Mouse (Mus musculus) limb, embryonic 14.5 days (tissue): ENCODE results near the gene Pus10. TPM values are rescaled to one million over a fixed set of nuclear protein-coding genes. Genes with fewer than 3 reads are reported as not detected.

Experiments used
- ATAC-seq: fragments of 200-750 bp; cut with Nextera tagmentation; 2 replicates; pipeline ENCODE4 v1.8.0; 2017; ENCODE audit warnings: low read depth, moderate number of reproducible peaks, moderate TSS enrichment; ENCODE audit not compliant: low FRiP score
- DNase-seq: peaks from one replicate; pipeline ENCODE4 v3.0.0-alpha.2; 2015; ENCODE audit warnings: low spot score
- H3K27ac ChIP-seq: fragments of 300-500 bp; sonication (generic); replicated peaks from 2 replicates; pipeline ENCODE4 v1.5.1; 2014; ENCODE audit warnings: low read depth, mild to moderate bottlenecking, low read length, moderate library complexity, mixed read lengths
- H3K27me3 ChIP-seq: fragments of 300-500 bp; sonication (generic); 2 replicates; pipeline ENCODE4 v1.6.1; 2014; ENCODE audit warnings: low read length, mixed read lengths; ENCODE audit not compliant: control insufficient read depth, insufficient read depth
- H3K36me3 ChIP-seq: fragments of 300-500 bp; sonication (generic); 2 replicates; pipeline ENCODE4 v1.6.1; 2014; ENCODE audit warnings: mild to moderate bottlenecking, low read length, moderate library complexity, mixed read lengths; ENCODE audit not compliant: control insufficient read depth, insufficient read depth
- H3K4me1 ChIP-seq: fragments of 300-500 bp; sonication (generic); 2 replicates; pipeline ENCODE4 v1.6.1; 2014; ENCODE audit warnings: antibody characterized with exemption, low read length, mixed read lengths; ENCODE audit not compliant: control insufficient read depth, insufficient read depth
- H3K4me2 ChIP-seq: fragments of 300-500 bp; sonication (generic); replicated peaks from 2 replicates; pipeline ENCODE4 v1.6.1; 2014; ENCODE audit warnings: low read depth, mild to moderate bottlenecking, low read length, moderate library complexity; ENCODE audit not compliant: severe bottlenecking
- H3K4me3 ChIP-seq: fragments of 300-500 bp; sonication (generic); replicated peaks from 2 replicates; pipeline ENCODE4 v1.5.1; 2014; ENCODE audit warnings: low read length
- H3K9ac ChIP-seq: fragments of 300-500 bp; sonication (generic); 2 replicates; pipeline ENCODE4 v1.6.1; 2014; ENCODE audit warnings: mild to moderate bottlenecking, low read depth, low read length, moderate library complexity; ENCODE audit not compliant: severe bottlenecking
- H3K9me3 ChIP-seq: fragments of 300-500 bp; sonication (generic); 2 replicates; pipeline ENCODE4 v1.6.1; 2016; ENCODE audit warnings: low read length; ENCODE audit not compliant: control insufficient read depth
- POLR2A ChIP-seq: fragments of 200-500 bp; IDR thresholded peaks from 2 replicates; pipeline ENCODE4 v1.8.0; 2012; ENCODE audit warnings: inconsistent platforms, mild to moderate bottlenecking, moderate library complexity, borderline replicate concordance; ENCODE audit not compliant: insufficient read depth, insufficient read length; ENCODE audit errors: extremely low read depth
- WGBS: fragments of 180-500 bp; shearing (Covaris S2); extraction: QIAGEN DNeasy Blood & Tissue Kit; methylation state at CpG from one replicate; pipeline ENCODE4 v1.1.7; 2014; 5-methylcytosine and 5-hydroxymethylcytosine counted together
- polyA plus RNA-seq, 2 experiments: library from polyadenylated mRNA; depleted of rRNA in 1 of 2; stranded (reverse) in 1 of 2; unstranded in 1 of 2; fragments of >200 nt; fragmentation: Nextera tagmentation in 1 of 2; extraction: Ambion mirVana in 1 of 2; gene quantifications; 2 replicates each; pipeline versions ENCODE4 v1.2.1 to v1.2.3; 2012 to 2014

Gene Pus10
- polyA plus RNA-seq (2012; rRNA removed) (12.2 and 14.4 TPM in 2 replicates), polyA plus RNA-seq (2014; fragmentation: Nextera tagmentation; extraction: Ambion mirVana) (23.5 and 23.8 TPM in 2 replicates)

- ATAC-seq (peak; percentile 42), DNase-seq (peak; percentile 32)
- peak within 1 kb of the TSS; percentile 58 for H3K4me2 ChIP-seq
- no peaks in the 10 kb centered on the region for H3K27me3 ChIP-seq
- no peak for TF ChIP-seq POLR2A
- peak within 1 kb of the TSS; percentile 91 for H3K4me3 ChIP-seq
- peaks cover 3% of the 10 kb centered on the region; the same call in 1 of the 2 replicates for H3K4me1 ChIP-seq
- H3K36me3 ChIP-seq: 0 out of 2 replicates have a peak, but pooled peaks cover 6% of the 10 kb centered on the region
- no peaks in the 10 kb centered on the region for H3K9me3 ChIP-seq
- under 1% methylated on average over 36 of the region's 40 CpGs for WGBS
- peak within 1 kb of the TSS; percentile 94 for H3K27ac ChIP-seq
- peak within 1 kb of the TSS; percentile 89 for H3K9ac ChIP-seq
Observed at GRCm38 (mm10) chr11:23665311-23665786, at the start of gene Pus10. Gene Pus10 (plus strand): TSS chr11:23665674.

GRCm38 (mm10) chr11:23618995-23619394 is 46.5 kb upstream of the Pus10 start:
- Histone ChIP-seq H3K4me3 (no peak overlapping the region), H3K4me2 (no peak overlapping the region), H3K9ac (no peak overlapping the region), H3K9me3 (no peaks in the 10 kb centered on the region), H3K36me3 (peaks cover 14% of the 10 kb centered on the region), H3K4me1 (no peaks in the 10 kb centered on the region), H3K27me3 (no peaks in the 10 kb centered on the region), H3K27ac (no peak overlapping the region)
- no peak for DNase-seq
- no peak for TF ChIP-seq POLR2A
- 81% methylated on average over 5 of the region's 5 CpGs for WGBS
- no peak for ATAC-seq

DNA sequence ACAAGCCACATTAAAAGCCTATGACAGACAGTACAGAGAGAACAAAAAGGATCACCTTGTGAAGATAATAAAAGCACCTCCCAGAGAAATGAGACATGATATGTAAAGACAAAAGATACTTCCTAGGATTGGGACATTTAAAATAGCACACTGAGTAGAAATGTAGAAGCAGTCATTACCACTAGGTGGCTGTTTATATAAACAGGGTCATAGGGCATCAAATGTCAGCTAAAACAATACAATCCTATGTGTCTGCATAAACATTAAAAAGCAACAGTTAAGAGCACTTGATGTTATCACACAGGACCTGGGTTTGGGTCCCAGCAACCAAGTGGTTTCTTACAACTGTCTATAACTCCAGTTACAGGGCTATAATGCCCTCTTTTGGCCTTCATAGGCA is 34.8 kb upstream of the Pus10 start:
- Histone ChIP-seq H3K27ac (no peak overlapping the region), H3K4me1 (no peaks in the 10 kb centered on the region), H3K9me3 (no peaks in the 10 kb centered on the region), H3K36me3 (peaks cover 8% of the 10 kb centered on the region; the same call in 1 of the 2 replicates), H3K27me3 (no peaks in the 10 kb centered on the region), H3K4me2 (no peak overlapping the region), H3K4me3 (no peak overlapping the region), H3K9ac (no peak overlapping the region)
- DNase-seq: no peak
- TF ChIP-seq POLR2A: no peak
- ATAC-seq: no peak

- no peaks in the 10 kb centered on the region for H3K4me1 ChIP-seq
- TF ChIP-seq POLR2A: peak; percentile 77; the same call in 1 of the 2 replicates
- H3K36me3 ChIP-seq: 0 out of 2 replicates have a peak, but pooled peaks cover 4% of the 10 kb centered on the region
- peak within 1 kb of the TSS; percentile 81 for H3K4me3 ChIP-seq
- H3K27me3 ChIP-seq: no peaks in the 10 kb centered on the region
- DNase-seq (peak; percentile 94), ATAC-seq (peak; percentile 98)
- H3K4me2 ChIP-seq: peak within 1 kb of the TSS; percentile 83
- peak within 1 kb of the TSS; percentile 93 for H3K9ac ChIP-seq
- no peaks in the 10 kb centered on the region for H3K9me3 ChIP-seq
- WGBS: under 1% methylated on average over 46 of the region's 103 CpGs
- H3K27ac ChIP-seq: peak within 1 kb of the TSS; percentile 81
Observed at GRCm38 (mm10) chr11:23632945-23633878, 32.3 kb upstream of the Pus10 start, which contains the start of gene 0610010F05Rik. Gene 0610010F05Rik (minus strand): TSS chr11:23633639.

DNA sequence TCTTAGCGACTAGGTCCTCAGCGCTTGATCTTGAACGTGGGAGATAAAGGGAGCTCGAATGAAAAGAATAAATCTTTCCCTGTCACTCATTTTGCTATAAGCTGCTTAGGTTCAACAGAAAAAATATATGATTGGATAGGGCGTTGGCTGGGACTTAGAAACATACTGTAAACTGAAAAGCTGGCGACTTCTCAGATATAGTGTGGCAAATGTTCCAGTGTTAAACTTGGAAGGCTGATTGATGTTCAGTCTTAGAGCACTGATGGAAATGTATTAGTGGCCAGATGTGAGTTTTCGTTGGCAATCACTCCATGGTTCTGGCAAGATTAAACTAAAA is 31.6 kb upstream of the Pus10 start:
- peak overlapping the region; percentile 83 for H3K4me2 ChIP-seq
- peak overlapping the region; percentile 81 for H3K4me3 ChIP-seq
- no peaks in the 10 kb centered on the region for H3K4me1 ChIP-seq
- ATAC-seq (peak; percentile 20), DNase-seq (peak; percentile 42)
- H3K9me3 ChIP-seq: no peaks in the 10 kb centered on the region
- TF ChIP-seq POLR2A: no peak
- peak overlapping the region; percentile 93; the same call in 1 of the 2 replicates for H3K9ac ChIP-seq
- WGBS: 8% methylated on average over 7 of the region's 7 CpGs
- no peaks in the 10 kb centered on the region for H3K36me3 ChIP-seq
- H3K27ac ChIP-seq: no peak overlapping the region
- no peaks in the 10 kb centered on the region for H3K27me3 ChIP-seq
